Mouse (Mus musculus): ENCODE measurements around the gene Pik3cd. TPM values are rescaled to one million over a fixed set of nuclear protein-coding genes. Genes with fewer than 3 reads are reported as not detected.

The Pik3cd gene
- total RNA-seq, 2 experiments from 2014 or later, result 14.1 to 29.6 TPM

DNA sequence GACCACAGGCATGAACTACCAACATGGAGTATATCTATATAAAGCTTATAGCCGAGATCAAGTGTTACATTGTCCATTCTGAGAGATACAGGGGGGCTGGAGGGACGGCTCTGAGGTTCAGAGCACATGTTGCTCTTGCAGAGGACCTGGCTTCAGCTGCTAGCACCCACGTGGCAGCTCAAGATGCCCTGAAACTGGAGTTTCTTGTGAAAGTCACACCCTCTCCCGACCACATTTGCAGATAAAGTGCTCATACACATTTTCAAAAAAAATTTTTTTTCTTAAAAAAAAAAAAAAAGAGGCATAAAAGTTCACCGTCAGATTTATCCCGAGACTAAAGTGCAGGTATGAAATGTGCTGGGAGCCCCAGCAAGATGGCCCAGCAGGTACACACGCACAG lies 41.8 kb downstream of the Pik3cd start:
- no peak for ATAC-seq (replicated peaks; ENCODE audit: low FRiP score, low TSS enrichment, poor library complexity, severe bottlenecking)

DNA sequence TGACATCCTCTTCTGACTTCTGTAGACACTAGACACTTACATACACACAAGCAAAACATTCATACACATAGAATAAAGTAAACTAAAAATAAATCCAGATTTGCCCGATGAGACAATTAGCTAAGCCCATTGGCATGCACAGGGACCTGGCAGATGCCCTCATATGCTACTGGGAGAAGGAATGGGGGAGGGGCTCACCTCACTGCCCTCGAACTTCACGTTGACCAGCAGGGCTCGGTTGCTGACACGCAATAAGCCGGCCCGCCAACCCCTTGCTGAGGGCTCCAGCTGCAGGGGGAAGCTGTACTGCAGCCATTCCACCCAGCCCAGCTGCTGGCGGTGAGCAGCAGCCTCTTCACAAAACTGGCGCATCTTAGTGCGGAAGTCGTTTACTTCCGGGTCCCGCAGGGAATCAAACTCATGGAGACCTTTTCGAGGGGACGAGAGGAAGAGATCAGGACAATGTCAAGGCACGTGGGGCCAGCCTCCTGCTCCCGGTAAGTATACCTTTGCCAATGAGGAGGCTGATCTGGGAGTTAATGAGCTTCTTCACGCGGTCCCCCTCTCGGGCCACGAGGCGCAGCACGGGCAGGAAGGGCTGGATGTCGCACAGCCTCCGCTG lies 42.8 kb downstream of the Pik3cd start:
- no peak for ATAC-seq (replicated peaks; ENCODE audit: low FRiP score, low TSS enrichment, poor library complexity, severe bottlenecking)

DNA sequence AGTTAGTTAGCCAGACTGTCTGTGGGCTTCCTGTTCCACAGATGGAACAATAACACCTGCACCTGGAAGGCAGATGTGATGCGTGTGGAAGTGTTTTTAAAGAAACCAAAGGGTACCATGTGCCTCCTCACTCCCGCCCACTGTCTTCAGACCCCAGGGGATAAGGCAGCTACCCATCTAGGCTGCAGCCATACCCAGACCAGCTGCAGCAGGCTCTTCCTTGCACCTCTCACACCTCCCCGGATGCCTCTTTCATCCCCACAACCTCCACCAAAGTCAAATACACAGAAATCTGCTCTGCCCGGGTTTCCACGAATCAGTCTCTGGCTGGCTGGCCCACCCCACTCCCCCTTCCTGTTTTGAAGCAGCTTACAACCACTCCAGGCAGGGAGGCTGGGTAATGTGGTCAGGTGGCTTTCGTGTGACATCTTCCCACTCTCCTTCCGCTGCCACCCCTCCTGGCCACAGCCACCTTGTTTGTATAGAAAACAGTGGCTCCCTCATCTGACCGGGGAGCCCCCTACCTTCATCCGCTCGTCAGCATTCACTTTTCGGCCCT lies 44.4 kb downstream of the Pik3cd start:
- no peak for ATAC-seq (replicated peaks; ENCODE audit: low FRiP score, low TSS enrichment, poor library complexity, severe bottlenecking)

DNA sequence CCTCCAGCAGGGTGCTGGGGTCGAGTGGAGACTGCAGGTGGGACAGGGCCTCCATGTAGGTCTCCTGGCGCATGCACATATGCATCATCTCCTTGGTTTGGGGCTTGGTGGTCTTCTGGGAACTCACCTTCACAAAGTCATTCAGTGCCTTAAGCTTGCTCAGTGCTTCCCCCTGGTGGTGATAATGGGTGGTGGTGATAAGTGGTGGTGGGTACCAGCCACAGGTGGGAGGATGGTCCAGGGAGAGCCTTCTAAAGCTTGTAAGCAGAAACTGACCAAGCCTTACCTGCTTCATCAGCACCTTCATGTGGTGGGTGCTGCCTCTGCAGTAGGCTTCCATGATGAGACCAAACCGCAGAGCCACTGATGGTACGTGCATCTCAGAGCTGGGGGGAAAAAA lies 48.1 kb downstream of the Pik3cd start:
- ATAC-seq (replicated peaks; ENCODE audit: low FRiP score, low TSS enrichment, poor library complexity, severe bottlenecking), result peak; percentile 27; the same call in 1 of the 2 replicates

DNA sequence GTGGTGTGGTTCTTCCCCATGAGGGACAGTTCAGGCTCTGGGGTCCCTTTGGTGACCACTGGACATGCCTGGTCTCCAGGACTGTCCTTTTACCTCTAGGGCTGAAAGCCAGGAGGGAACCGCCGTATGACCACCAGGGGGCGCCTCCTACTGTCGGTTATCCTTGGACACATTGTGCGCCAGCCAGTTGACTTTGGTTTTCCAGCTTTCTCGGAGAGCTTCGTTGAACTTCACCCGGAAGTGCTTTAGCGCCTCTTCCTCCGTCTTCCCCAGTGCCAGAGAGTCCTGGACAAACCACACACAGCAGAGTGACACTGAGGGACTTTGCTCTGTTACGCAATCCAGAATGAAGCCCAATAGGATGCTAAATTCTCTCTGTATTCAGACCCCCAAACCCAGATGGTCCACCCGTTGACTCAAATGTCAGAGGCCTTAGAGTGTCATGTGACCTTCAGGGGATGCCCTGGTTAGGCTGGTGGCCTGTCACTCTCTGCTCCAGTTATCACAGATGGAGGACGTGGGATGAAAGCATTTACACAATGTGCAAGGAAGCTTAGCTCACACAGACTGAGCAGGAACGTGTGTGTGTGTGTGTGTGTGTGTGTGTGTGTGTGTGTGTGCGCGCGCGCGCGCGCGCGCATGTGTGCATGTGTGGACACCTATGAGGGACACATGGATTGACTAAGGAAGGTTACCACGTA lies 51.7 kb downstream of the Pik3cd start:
- peak; percentile 42; the same call in 1 of the 2 replicates for ATAC-seq (replicated peaks; ENCODE audit: low FRiP score, low TSS enrichment, poor library complexity, severe bottlenecking)

DNA sequence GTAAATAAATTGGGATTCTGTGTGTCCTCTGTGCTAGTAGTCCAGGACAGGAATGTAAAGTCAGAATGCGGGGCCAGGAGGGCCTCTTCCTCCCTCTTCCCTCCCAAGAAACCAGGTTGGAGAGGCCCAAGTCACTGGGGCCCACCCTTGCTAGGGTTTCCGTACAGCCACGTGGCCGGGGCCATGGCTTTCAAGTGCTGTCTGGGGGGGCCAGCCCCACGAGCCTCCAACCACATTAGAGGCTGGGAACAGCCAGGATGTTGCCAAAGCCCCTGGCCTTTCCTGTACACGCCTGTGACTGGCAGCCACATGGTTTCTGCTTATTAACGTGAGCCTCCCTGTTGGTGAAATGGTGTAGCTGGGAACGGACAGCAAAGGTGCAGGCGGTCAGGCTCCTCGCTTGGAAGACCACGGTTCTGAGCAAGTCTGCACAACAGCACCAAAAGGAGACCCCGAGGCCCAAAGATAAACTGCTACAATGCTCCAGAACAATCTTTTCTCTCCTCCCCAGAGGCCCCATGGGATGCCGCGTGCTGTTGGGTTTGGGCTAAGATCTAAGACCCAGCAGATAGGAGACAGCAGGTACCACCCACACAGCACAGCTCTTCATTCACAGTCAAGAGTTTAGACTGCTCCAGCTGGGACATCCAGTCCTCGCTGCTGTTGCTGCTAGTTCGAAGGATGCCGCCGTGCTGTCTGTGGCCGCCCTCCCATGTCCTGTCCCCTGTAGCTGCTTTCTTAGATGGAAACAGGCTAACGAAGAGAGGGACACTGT lies 54.2 kb downstream of the Pik3cd start:
- no peak for ATAC-seq (replicated peaks; ENCODE audit: low FRiP score, low TSS enrichment, poor library complexity, severe bottlenecking)

DNA sequence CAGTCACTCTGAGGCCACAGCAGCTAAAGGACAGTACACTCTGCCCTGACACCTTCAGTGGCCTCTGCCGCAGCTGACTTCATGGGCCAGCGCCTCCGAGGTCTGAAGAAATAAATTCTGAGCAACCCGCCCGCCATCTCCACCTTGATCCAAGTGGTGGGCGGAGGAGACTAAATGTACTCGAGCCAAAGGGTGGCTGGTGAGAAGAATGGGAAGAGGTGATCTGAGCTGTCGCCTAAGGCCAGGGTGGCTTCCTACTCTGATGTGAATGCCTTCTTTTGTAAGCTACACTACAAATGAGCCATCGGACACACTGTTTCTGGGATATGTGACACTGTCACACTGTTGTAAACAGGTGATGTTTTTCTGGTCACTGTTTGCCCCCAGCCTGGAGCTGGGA lies 56.6 kb downstream of the Pik3cd start:
- ATAC-seq (replicated peaks; ENCODE audit: low FRiP score, low TSS enrichment, poor library complexity, severe bottlenecking), result no peak

DNA sequence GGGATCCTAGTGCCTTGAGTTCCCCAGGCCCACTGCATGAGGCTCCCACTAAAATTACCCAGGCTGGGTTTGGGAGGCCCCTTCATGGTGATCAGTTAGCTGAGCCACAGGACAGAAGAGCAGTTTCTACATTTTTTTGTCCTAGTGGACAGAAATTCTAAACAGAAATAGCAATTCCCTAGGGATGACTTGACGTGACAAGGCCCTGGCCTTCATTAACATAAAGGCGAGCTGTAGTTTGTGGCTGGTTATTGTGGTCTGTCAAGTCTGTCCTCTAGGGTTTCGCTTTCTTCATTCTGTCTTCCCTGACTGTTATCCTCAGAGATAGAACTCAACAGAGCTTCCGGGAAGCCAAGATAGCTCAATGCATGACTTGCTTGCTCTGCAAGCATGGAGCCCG lies 60.4 kb downstream of the Pik3cd start:
- ATAC-seq (replicated peaks; ENCODE audit: low FRiP score, low TSS enrichment, poor library complexity, severe bottlenecking), result no peak

DNA sequence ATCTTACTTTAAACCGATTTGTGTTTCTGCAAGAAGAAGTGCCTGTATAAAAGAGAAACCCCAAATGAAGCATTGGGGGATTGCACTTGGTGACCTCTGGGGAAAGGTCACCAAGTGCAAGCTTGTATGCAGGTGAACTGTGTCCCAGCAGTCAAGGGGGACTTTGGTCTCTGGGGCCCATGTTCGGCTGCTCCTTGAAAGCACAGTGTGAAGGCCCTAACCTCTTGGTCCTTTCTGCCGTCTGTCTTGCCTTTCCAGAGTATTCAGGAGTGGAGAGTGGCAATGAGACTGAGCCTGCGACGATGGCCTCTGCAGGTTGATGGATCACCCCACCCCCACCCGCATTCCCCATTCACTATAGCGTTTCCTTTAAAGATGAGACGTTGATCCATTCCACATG lies 61.0 kb downstream of the Pik3cd start:
- ATAC-seq (replicated peaks; ENCODE audit: low FRiP score, low TSS enrichment, poor library complexity, severe bottlenecking), result no peak

DNA sequence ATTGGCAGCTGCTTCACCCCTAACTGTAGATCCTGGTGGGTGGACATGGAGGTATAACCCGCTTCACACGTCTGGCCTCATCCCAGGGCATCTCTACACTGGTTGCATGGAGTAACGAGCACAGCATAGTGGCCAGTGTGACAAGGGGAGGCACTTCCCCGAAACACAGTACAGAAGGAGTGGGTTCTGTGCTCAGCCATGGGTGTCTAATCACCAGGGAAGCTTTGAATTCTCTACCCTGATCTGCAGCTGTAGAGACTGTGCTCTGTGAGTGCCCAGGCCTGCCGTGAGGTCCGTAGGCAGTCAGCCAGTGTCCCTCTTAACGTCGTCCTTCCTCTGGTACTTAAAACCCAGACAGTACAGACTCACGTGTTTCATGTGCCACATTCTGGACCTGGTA lies 61.5 kb downstream of the Pik3cd start:
- no peak for ATAC-seq (replicated peaks; ENCODE audit: low FRiP score, low TSS enrichment, poor library complexity, severe bottlenecking)

DNA sequence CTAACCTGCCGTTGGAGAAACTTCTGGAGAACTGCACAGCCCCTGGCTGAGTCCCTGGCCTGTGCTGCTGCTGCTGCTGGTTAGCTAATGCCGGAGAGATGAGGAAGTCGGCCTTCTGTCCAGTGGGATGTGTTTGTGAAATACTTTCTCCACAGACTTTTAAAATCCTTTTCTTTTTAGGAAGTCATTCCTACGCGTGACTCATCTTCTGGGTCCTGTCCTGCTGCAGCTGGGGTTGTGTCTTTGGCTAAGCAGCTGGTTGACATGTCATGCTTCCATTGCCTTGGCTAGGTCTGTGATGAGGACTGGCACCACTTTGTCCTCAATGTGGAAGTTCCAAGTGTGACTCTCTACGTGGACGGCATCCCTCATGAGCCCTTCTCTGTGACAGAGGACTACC lies 64.4 kb downstream of the Pik3cd start:
- no peak for ATAC-seq (replicated peaks; ENCODE audit: low FRiP score, low TSS enrichment, poor library complexity, severe bottlenecking)

DNA sequence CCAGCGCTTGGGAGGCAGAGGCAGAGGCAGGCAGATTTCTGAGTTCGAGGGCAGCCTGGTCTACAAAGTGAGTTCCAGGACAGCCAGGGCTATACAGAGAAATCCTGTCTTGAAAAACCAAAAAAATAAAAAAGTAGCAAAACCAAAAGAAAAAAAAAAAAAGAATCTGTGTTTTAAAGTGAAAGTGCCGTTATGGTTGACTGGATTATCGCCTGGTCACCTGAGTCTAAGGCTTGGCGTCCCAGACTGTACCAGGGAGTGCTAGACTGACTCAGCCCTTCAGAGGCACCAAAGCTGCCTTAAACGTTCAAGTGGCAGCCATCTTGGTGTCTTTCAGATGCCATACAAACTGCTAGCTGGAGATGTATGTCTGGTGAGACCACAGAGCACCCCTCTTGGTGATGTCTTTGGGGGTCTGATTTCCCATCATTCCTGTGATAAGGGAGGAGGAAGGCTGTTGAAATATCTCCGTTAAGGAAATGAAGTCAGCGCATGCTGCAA lies 66.4 kb downstream of the Pik3cd start:
- ATAC-seq (replicated peaks; ENCODE audit: low FRiP score, low TSS enrichment, poor library complexity, severe bottlenecking), result 0 out of 2 replicates have a peak, but pooled peaks have one; percentile 38

DNA sequence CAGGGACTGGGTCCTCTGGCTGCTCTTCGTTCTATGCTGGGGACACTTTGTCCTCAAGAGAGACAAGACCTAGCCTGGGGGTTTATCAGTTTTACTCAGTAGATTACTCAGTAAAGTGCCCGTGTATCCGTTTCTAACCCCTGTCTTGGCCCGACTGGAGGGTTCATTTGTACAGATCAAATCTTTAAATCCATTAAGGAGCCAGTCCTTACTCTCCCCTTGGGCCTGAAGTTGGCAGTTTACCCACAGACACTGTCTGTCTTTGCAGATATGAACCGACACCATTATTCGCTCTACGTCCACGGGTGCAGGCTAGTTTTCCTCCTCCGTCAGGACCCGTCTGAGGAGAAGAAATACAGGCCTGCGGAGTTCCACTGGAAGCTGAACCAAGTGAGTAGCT lies 67.4 kb downstream of the Pik3cd start:
- peak; percentile 67 for ATAC-seq (replicated peaks; ENCODE audit: low FRiP score, low TSS enrichment, poor library complexity, severe bottlenecking)

DNA sequence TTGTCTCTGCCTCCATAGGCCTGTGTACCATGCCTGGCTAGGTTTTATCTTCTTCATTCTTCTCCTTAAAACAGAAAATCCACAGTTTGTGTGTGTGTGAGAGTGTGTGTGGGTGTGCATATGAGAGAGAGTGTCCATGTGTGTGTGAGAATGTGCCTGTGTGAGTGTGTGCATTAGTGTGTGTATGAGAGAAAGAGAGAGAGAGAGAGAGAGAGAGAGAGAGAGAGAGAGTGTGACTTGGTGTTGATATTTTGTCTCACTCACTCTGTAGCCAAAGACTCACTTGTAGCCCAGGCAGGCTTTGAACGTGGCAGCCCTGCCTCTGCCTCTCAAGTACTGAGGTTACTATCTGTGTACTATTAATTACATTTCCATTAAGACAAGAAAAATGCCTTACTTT lies 68.2 kb downstream of the Pik3cd start:
- no peak for ATAC-seq (replicated peaks; ENCODE audit: low FRiP score, low TSS enrichment, poor library complexity, severe bottlenecking)

DNA sequence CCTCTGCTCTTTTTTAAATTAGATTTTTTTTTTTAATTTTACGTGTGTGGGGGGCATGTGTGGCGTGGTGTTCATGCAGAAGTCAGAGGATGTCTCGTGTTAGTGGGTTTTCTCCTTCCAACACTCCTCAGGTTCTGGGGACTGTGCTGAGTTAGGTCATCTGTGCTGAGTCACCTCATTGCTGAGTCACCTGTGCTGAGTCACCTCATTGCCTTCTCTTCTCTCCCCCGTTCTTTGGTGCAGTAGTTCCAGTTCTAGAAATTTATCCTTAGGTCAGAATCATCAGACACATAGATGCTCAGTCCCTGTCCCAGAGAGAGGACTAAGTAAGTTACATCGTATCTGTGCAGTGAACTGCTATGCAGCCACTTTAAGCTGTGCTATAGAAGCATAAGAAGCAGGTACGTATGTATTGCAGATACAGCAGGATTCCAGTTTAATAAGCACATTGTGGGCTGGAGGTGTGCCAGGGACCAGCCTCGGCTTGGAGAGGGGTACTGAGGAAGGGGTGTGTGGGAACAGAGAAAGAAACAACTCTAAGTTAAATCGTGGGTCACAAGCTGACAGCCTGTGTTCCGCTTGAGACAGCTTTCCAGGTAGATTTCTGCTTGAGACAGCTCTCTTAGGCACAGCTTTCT lies 69.6 kb downstream of the Pik3cd start:
- ATAC-seq (replicated peaks; ENCODE audit: low FRiP score, low TSS enrichment, poor library complexity, severe bottlenecking), result 0 out of 2 replicates have a peak, but pooled peaks have one; percentile 20

DNA sequence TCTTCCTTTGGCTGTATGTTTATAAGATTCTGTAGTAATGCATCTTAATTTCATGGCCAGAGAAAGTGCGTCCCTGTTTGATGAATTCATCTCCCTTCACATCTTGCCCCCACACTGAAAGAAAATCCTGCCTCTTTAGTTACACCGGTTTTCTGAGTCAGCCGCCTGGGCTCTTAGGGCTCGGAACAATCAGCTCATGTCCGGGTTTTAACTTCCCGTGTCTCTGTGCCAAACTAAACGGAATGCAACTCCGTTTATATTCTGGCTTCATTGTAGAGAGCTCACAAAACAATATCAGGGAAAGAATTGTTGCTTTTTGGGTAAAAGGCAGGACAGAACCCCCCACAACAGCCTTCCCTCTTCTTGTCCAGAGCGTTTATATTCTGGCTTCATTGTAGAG lies 73.6 kb downstream of the Pik3cd start:
- no peak for ATAC-seq (replicated peaks; ENCODE audit: low FRiP score, low TSS enrichment, poor library complexity, severe bottlenecking)

DNA sequence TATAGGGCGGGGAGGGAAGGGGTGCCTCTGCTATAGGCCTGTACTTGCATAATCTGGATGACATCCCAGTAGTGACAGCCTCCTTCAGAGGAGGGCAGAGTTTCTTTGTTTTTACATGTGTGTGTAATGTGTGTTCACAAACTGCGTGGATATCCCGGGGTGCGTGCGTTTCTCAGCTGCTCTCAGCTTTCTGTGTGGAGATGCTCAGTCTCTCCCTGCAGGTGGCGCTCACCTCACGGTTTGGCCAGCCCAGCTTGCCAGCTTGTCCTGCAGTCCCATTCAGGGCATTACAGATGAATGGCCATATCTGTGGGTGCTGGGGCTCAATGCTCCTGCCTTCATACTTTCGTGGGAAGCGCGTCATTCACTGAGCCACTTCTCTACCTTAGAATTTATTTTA lies 74.0 kb downstream of the Pik3cd start:
- peak; percentile 88 for ATAC-seq (replicated peaks; ENCODE audit: low FRiP score, low TSS enrichment, poor library complexity, severe bottlenecking)

DNA sequence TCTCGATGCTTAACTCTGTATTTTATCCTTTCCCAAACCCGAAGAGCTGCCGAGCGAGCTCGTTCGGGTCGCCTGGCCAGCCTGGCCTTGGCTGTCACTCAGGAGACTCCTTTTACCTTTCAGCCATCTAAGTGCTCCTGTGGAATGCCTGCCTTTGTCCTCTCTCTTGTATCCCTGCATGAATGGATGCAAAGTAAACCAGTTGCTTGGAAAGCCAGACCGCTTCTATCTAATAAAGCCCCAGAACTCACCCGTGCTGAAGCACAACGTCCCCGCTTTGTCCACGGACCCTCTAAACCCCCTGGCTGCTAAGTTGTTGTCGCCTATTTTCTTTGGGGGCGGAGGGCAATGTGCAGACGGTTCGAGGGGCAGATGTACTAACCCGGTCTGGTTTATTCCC lies 75.6 kb downstream of the Pik3cd start:
- no peak for ATAC-seq (replicated peaks; ENCODE audit: low FRiP score, low TSS enrichment, poor library complexity, severe bottlenecking)

DNA sequence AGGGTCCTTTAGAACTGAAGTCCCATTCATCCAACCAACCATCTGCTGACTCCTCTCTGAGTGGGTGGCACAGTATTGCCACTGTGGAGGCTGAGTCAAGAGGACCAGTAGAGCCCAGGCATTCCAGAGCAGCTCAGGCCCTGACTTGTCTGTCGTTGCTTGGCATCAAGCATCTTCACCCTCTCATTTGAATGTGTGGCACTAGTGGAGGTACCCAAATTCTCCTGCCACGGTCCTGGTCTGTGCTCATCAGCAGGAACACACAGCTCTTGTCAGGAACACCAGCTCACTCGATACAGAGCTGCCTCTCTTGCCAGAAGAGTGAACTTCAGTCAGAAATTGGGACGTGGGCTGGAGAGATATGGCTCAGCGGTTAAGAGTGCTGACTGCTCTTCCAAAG lies 78.7 kb downstream of the Pik3cd start:
- ATAC-seq (replicated peaks; ENCODE audit: low FRiP score, low TSS enrichment, poor library complexity, severe bottlenecking), result no peak

DNA sequence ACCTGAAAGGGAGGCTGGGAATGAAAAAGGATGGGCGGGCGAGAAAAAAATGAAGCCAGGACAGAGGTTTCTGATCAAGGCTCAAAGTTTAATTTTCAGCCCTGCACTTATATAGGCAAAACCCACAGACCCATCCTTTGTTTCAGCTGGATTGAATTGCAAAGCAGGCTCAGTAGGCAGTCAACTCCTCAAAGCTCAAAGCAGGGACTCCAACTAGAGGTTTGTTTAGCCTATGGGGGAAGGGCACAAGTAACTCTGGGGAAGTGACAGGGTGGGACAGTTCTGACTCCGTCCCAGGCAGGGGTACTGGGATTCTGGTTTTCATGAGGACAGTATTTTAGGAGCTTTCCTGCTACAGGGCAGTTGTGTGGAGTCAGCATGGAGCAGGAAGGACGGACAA lies 81.1 kb downstream of the Pik3cd start:
- no peak for ATAC-seq (replicated peaks; ENCODE audit: low FRiP score, low TSS enrichment, poor library complexity, severe bottlenecking)

Measured in megakaryocyte-erythroid progenitor cell, adult 5-6 weeks (primary cell).